Mouse (Mus musculus): ENCODE data around the gene Soat1. TPM values are rescaled to one million over a fixed set of nuclear protein-coding genes. Genes with fewer than 3 reads are reported as not detected.

Gene Soat1
- total RNA-seq, 1 experiment: 62.4 TPM

GRCm38 (mm10) chr1:156445049-156445448 is 29.1 kb downstream of the Soat1 start:
- in situ Hi-C loops (cut with MboI; ENCODE audit: low sequenced_read_pairs in 2 of 2, unreplicated experiment in 2 of 2): no loop called here
- Histone ChIP-seq H3K36me3 (ENCODE audit: control insufficient read depth, insufficient read depth, low read length, poor library complexity, severe bottlenecking) (peaks cover 5% of the 10 kb centered on the region; the same call in 1 of the 2 replicates), H3K4me3 (ENCODE audit: insufficient read depth in 1 of 2, low read depth in 1 of 2, low read length in 2 of 2, poor library complexity in 1 of 2, severe bottlenecking in 1 of 2) (no peak overlapping the region), H3K9me3 (ENCODE audit: control insufficient read depth, insufficient read depth, low read depth, low read length) (no peaks in the 10 kb centered on the region), H3K4me1 (ENCODE audit: control insufficient read depth in 2 of 2, insufficient read depth in 2 of 2, low read length in 2 of 2, poor library complexity in 1 of 2) (peaks cover 0 to 3% of the 10 kb centered on the region in 2 experiments; a peak in 1 of 4 replicates), H3K9ac (ENCODE audit: insufficient read depth, low read depth, low read length, poor library complexity, severe bottlenecking) (no peak overlapping the region), H3K27ac (ENCODE audit: insufficient read depth, low read depth, low read length, poor library complexity, severe bottlenecking) (no peak overlapping the region)
- no peak for TF ChIP-seq ZC3H11A (IDR thresholded peaks at IDR 0.05; ENCODE audit: borderline replicate concordance, low read depth, low read length)
- no peak for TF ChIP-seq MAFK (IDR thresholded peaks at IDR 0.05; ENCODE audit: insufficient read depth, low read depth, low read length)
- no peak for DNase-seq (ENCODE audit: low read depth, low spot score)

DNA sequence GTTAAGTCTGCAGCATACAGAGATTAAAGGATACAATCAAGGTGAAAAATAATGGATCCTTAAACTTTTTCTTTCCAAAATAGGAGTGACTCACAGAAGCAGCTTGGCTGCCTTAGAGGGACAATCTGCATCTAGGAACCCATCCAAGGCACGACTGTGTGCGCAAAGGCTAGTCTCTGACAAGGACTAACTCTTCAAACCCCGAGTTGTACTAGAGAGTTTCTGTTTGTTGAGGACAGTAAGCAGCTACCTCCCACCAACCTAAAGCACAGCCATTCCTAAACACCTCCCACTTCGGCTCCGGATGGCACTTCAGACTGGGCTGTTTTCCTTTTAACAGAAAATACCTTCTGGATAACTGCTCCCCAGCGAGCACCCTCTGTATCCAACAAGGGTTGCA is 31.4 kb downstream of the Soat1 start:
- Histone ChIP-seq H3K9me3 (ENCODE audit: control insufficient read depth, insufficient read depth, low read depth, low read length) (no peaks in the 10 kb centered on the region), H3K4me1 (ENCODE audit: control insufficient read depth in 2 of 2, insufficient read depth in 2 of 2, low read length in 2 of 2, poor library complexity in 1 of 2) (no peaks in the 10 kb centered on the region), H3K4me3 (ENCODE audit: insufficient read depth in 1 of 2, low read depth in 1 of 2, low read length in 2 of 2, poor library complexity in 1 of 2, severe bottlenecking in 1 of 2) (no peak overlapping the region), H3K36me3 (ENCODE audit: control insufficient read depth, insufficient read depth, low read length, poor library complexity, severe bottlenecking) (peaks cover 5% of the 10 kb centered on the region; the same call in 1 of the 2 replicates), H3K9ac (ENCODE audit: insufficient read depth, low read depth, low read length, poor library complexity, severe bottlenecking) (no peak overlapping the region), H3K27ac (ENCODE audit: insufficient read depth, low read depth, low read length, poor library complexity, severe bottlenecking) (no peak overlapping the region)
- no peak for DNase-seq (ENCODE audit: low read depth, low spot score)
- in situ Hi-C loops (cut with MboI; ENCODE audit: low sequenced_read_pairs in 2 of 2, unreplicated experiment in 2 of 2): no loop called here
- TF ChIP-seq CHD2 (IDR thresholded peaks at IDR 0.05; ENCODE audit: low read depth, low read length) (no peak), MAFK (IDR thresholded peaks at IDR 0.05; ENCODE audit: insufficient read depth, low read depth, low read length) (no peak), ZC3H11A (IDR thresholded peaks at IDR 0.05; ENCODE audit: borderline replicate concordance, low read depth, low read length) (no peak), ZNF384 (IDR thresholded peaks at IDR 0.05; ENCODE audit: low read depth, low read length) (no peak), HCFC1 (IDR thresholded peaks at IDR 0.05; ENCODE audit: borderline replicate concordance, insufficient read depth, low read length) (no peak)

DNA sequence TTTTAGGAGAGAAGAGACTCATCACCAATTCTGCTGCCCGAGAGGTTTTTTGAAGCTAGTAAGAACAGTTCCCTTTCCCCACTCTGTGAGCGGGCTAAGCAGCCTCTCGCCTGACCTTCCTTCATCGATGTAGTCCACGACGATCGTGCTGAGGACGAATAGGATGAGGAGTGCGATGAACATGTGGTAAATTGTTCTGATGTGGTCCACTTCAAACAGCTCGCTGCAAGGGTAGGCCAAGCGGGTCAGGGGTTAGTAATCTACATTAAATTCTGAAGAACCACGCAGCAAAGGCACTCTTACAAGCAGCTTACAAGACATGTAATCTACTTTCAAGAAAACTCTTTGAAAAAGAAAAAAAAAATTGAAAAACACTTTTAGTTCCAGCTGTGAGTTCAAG is 31.9 kb downstream of the Soat1 start:
- in situ Hi-C loops (cut with MboI; ENCODE audit: low sequenced_read_pairs in 2 of 2, unreplicated experiment in 2 of 2): no loop called here
- Histone ChIP-seq H3K4me1 (ENCODE audit: control insufficient read depth in 2 of 2, insufficient read depth in 2 of 2, low read length in 2 of 2, poor library complexity in 1 of 2) (no peaks in the 10 kb centered on the region), H3K9me3 (ENCODE audit: control insufficient read depth, insufficient read depth, low read depth, low read length) (no peaks in the 10 kb centered on the region), H3K27ac (ENCODE audit: insufficient read depth, low read depth, low read length, poor library complexity, severe bottlenecking) (no peak overlapping the region), H3K4me3 (ENCODE audit: insufficient read depth in 1 of 2, low read depth in 1 of 2, low read length in 2 of 2, poor library complexity in 1 of 2, severe bottlenecking in 1 of 2) (no peak overlapping the region), H3K36me3 (ENCODE audit: control insufficient read depth, insufficient read depth, low read length, poor library complexity, severe bottlenecking) (peaks cover 7% of the 10 kb centered on the region; the same call in 1 of the 2 replicates), H3K9ac (ENCODE audit: insufficient read depth, low read depth, low read length, poor library complexity, severe bottlenecking) (no peak overlapping the region)
- DNase-seq (ENCODE audit: low read depth, low spot score): no peak
- TF ChIP-seq ZNF384 (IDR thresholded peaks at IDR 0.05; ENCODE audit: low read depth, low read length): no peak
- TF ChIP-seq MAFK (IDR thresholded peaks at IDR 0.05; ENCODE audit: insufficient read depth, low read depth, low read length): no peak

- no peak for DNase-seq (ENCODE audit: low read depth, low spot score)
- H3K4me1 ChIP-seq (ENCODE audit: control insufficient read depth in 2 of 2, insufficient read depth in 2 of 2, low read length in 2 of 2, poor library complexity in 1 of 2): no peaks in the 10 kb centered on the region
- H3K4me3 ChIP-seq (ENCODE audit: insufficient read depth in 1 of 2, low read depth in 1 of 2, low read length in 2 of 2, poor library complexity in 1 of 2, severe bottlenecking in 1 of 2): no peak overlapping the region
- no peak overlapping the region for H3K27ac ChIP-seq (ENCODE audit: insufficient read depth, low read depth, low read length, poor library complexity, severe bottlenecking)
- in situ Hi-C loops (cut with MboI; ENCODE audit: low sequenced_read_pairs in 2 of 2, unreplicated experiment in 2 of 2): no loop called here
- peaks cover 14% of the 10 kb centered on the region; the same call in 1 of the 2 replicates for H3K36me3 ChIP-seq (ENCODE audit: control insufficient read depth, insufficient read depth, low read length, poor library complexity, severe bottlenecking)
- H3K9ac ChIP-seq (ENCODE audit: insufficient read depth, low read depth, low read length, poor library complexity, severe bottlenecking): no peak overlapping the region
- no peak for TF ChIP-seq HCFC1 (IDR thresholded peaks at IDR 0.05; ENCODE audit: borderline replicate concordance, insufficient read depth, low read length)
- no peak for TF ChIP-seq MAFK (IDR thresholded peaks at IDR 0.05; ENCODE audit: insufficient read depth, low read depth, low read length)
- no peak for TF ChIP-seq ZC3H11A (IDR thresholded peaks at IDR 0.05; ENCODE audit: borderline replicate concordance, low read depth, low read length)
- TF ChIP-seq CHD2 (IDR thresholded peaks at IDR 0.05; ENCODE audit: low read depth, low read length): no peak
- no peaks in the 10 kb centered on the region for H3K9me3 ChIP-seq (ENCODE audit: control insufficient read depth, insufficient read depth, low read depth, low read length)
These were observed 36.4 kb downstream of the Soat1 start for GRCm38 (mm10) chr1:156437726-156438125.

DNA sequence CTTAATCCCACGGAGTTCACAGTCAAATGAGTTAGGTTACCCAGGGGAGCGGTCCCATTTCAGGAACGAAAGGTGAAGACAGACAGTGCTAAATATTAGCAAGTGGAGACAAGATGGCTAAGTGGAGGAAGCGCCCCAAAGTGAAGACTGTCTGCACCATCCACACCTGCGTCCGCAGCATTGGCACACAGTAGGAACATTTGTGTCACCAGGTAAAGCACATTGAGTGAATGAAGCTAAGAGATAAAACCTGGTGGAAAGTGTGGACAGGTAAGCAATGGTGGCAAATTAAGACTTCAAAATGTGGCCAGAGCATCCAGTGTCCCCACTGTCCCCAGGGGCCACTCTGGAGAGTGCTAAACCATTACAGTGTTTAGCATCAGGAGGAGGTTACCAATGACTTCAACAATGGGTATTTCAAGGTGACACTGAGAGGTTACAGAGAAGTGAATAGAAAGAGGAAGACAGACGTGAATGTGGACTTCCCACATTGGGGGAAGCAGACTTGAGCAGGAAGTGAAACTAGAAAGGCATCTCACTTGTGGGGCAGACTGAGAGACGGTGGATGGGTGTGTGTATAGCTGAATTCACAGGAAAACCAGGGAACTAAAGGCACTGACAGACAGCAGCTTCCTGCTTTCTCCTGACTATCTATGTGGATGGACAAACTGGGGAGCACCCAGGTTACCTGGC is 37.0 kb downstream of the Soat1 start:
- Histone ChIP-seq H3K36me3 (ENCODE audit: control insufficient read depth, insufficient read depth, low read length, poor library complexity, severe bottlenecking) (peaks cover 16% of the 10 kb centered on the region; the same call in 1 of the 2 replicates), H3K27ac (ENCODE audit: insufficient read depth, low read depth, low read length, poor library complexity, severe bottlenecking) (no peak overlapping the region), H3K9ac (ENCODE audit: insufficient read depth, low read depth, low read length, poor library complexity, severe bottlenecking) (no peak overlapping the region), H3K4me1 (ENCODE audit: control insufficient read depth in 2 of 2, insufficient read depth in 2 of 2, low read length in 2 of 2, poor library complexity in 1 of 2) (no peaks in the 10 kb centered on the region), H3K4me3 (ENCODE audit: insufficient read depth in 1 of 2, low read depth in 1 of 2, low read length in 2 of 2, poor library complexity in 1 of 2, severe bottlenecking in 1 of 2) (no peak overlapping the region), H3K9me3 (ENCODE audit: control insufficient read depth, insufficient read depth, low read depth, low read length) (no peaks in the 10 kb centered on the region)
- TF ChIP-seq ZNF384 (IDR thresholded peaks at IDR 0.05; ENCODE audit: low read depth, low read length) (no peak), ZC3H11A (IDR thresholded peaks at IDR 0.05; ENCODE audit: borderline replicate concordance, low read depth, low read length) (no peak), HCFC1 (IDR thresholded peaks at IDR 0.05; ENCODE audit: borderline replicate concordance, insufficient read depth, low read length) (no peak), CHD2 (IDR thresholded peaks at IDR 0.05; ENCODE audit: low read depth, low read length) (no peak), MAFK (IDR thresholded peaks at IDR 0.05; ENCODE audit: insufficient read depth, low read depth, low read length) (no peak)
- no peak for DNase-seq (ENCODE audit: low read depth, low spot score)
- in situ Hi-C loops (cut with MboI; ENCODE audit: low sequenced_read_pairs in 2 of 2, unreplicated experiment in 2 of 2): no loop called here
